Mouse (Mus musculus): Measurements from ENCODE around the gene Ccdc142.

Gene Ccdc142

GRCm38 (mm10) chr6:83117165-83117438 lies 15.7 kb downstream of the Ccdc142 start:
- DNase-seq (ENCODE audit: low spot score in 2 of 2) = peak in 1 of 2 experiments; percentile 59

GRCm38 (mm10) chr6:83117616-83118015 lies 16.2 kb downstream of the Ccdc142 start:
- no peak for DNase-seq (ENCODE audit: low spot score in 2 of 2)

GRCm38 (mm10) chr6:83118369-83118768 lies 17.0 kb downstream of the Ccdc142 start:
- DNase-seq (ENCODE audit: low spot score in 2 of 2) = no peak

GRCm38 (mm10) chr6:83118825-83119733 lies 17.7 kb downstream of the Ccdc142 start:
- no peak for DNase-seq (ENCODE audit: low spot score in 2 of 2)

- peak in 1 of 2 experiments; percentile 32 for DNase-seq (ENCODE audit: low spot score in 2 of 2)
Observed at GRCm38 (mm10) chr6:83119734-83120051, 18.3 kb downstream of the Ccdc142 start.

- peak; percentile 89 to 91 for DNase-seq (ENCODE audit: low spot score in 2 of 2)
Observed at GRCm38 (mm10) chr6:83120930-83121862, 19.8 kb downstream of the Ccdc142 start, which contains the start of gene Wbp1. Gene Wbp1 (minus strand): TSS chr6:83121559.

- DNase-seq (ENCODE audit: low spot score in 2 of 2) = peak in 1 of 2 experiments; percentile 86
Observed at GRCm38 (mm10) chr6:83121863-83122710, 20.7 kb downstream of the Ccdc142 start.

GRCm38 (mm10) chr6:83122961-83123360 lies 21.6 kb downstream of the Ccdc142 start:
- DNase-seq (ENCODE audit: low spot score in 2 of 2) = no peak

- peak; percentile 89 to 92 for DNase-seq (ENCODE audit: low spot score in 2 of 2)
Observed at GRCm38 (mm10) chr6:83124851-83125312, 23.5 kb downstream of the Ccdc142 start.

GRCm38 (mm10) chr6:83125331-83125730 lies 23.9 kb downstream of the Ccdc142 start, which contains the start of gene Ino80b:
Gene Ino80b (minus strand): TSS chr6:83125431.
- DNase-seq (ENCODE audit: low spot score in 2 of 2) = no peak

- no peak for DNase-seq (ENCODE audit: low spot score in 2 of 2)
Observed at GRCm38 (mm10) chr6:83127419-83127818, 26.0 kb downstream of the Ccdc142 start.

GRCm38 (mm10) chr6:83131469-83132034 lies 30.2 kb downstream of the Ccdc142 start:
- DNase-seq (ENCODE audit: low spot score in 2 of 2) = no peak

GRCm38 (mm10) chr6:83132176-83132919 lies 30.9 kb downstream of the Ccdc142 start:
- DNase-seq (ENCODE audit: low spot score in 2 of 2) = no peak

GRCm38 (mm10) chr6:83134226-83134625 lies 32.8 kb downstream of the Ccdc142 start:
- no peak for DNase-seq (ENCODE audit: low spot score in 2 of 2)

GRCm38 (mm10) chr6:83134951-83135513 lies 33.6 kb downstream of the Ccdc142 start, which contains the start of gene Rtkn:
Gene Rtkn (plus strand): TSS chr6:83135463.
- no peak for DNase-seq (ENCODE audit: low spot score in 2 of 2)

- DNase-seq (ENCODE audit: low spot score in 2 of 2) = peak in 1 of 2 experiments; percentile 68
Observed at GRCm38 (mm10) chr6:83135571-83136161, 34.3 kb downstream of the Ccdc142 start.

GRCm38 (mm10) chr6:83136291-83136880 lies 35.0 kb downstream of the Ccdc142 start:
- DNase-seq (ENCODE audit: low spot score in 2 of 2) = no peak

GRCm38 (mm10) chr6:83136881-83137575 lies 35.6 kb downstream of the Ccdc142 start:
- DNase-seq (ENCODE audit: low spot score in 2 of 2) = peak in 1 of 2 experiments; percentile 71

Data from spleen, postnatal 4 days (tissue).